Mouse (Mus musculus) CH12.LX (cell line): Measurements from ENCODE around the gene Nell1. TPM values are rescaled to one million over a fixed set of nuclear protein-coding genes. Genes with fewer than 3 reads are reported as not detected.

Experiments
- DNase-seq: peaks from one replicate; pipeline ENCODE4 v3.0.0-alpha.2; 2013; ENCODE audit errors: extremely low read depth
- H3K27ac ChIP-seq: 2 replicates; pipeline ENCODE4 v1.5.1; 2012; ENCODE audit warnings: low read depth, mild to moderate bottlenecking, control low read depth, moderate library complexity; ENCODE audit not compliant: insufficient read depth
- H3K27me3 ChIP-seq: replicated peaks from 2 replicates; pipeline ENCODE3; 2012; ENCODE audit warnings: inconsistent platforms
- H3K36me3 ChIP-seq, 2 experiments: replicated peaks in 1 of 2; 2 replicates each; pipeline versions ENCODE3 to v1.6.1; 2012; ENCODE audit warnings: inconsistent platforms in 1 of 2, low read length in 1 of 2, mild to moderate bottlenecking in 1 of 2, mixed read lengths in 1 of 2, moderate library complexity in 1 of 2; ENCODE audit not compliant: control insufficient read depth in 1 of 2, insufficient read depth in 1 of 2
- H3K4me1 ChIP-seq, 2 experiments: 2 replicates each; pipeline ENCODE4 v1.6.1; 2012; ENCODE audit warnings: inconsistent platforms in 1 of 2, moderate library complexity in 1 of 2; ENCODE audit not compliant: insufficient read depth in 2 of 2, control insufficient read depth in 1 of 2
- H3K4me2 ChIP-seq: 2 replicates; pipeline ENCODE4 v1.6.1; 2012; ENCODE audit warnings: low read depth, mild to moderate bottlenecking, control low read depth; ENCODE audit not compliant: poor library complexity, insufficient read depth, severe bottlenecking
- H3K4me3 ChIP-seq, 3 experiments: fragments of 150-350 bp in 1 of 3; sonication (generic) in 1 of 3; replicated peaks in 1 of 3; 2 replicates each; pipeline versions ENCODE3 to v1.5.1; 2011 to 2012; ENCODE audit warnings: low read depth in 2 of 3, low read length in 2 of 3, mild to moderate bottlenecking in 2 of 3, moderate library complexity in 2 of 3, control low read depth in 1 of 3, improper control_type of control experiment in 1 of 3, inconsistent platforms in 1 of 3, mixed read lengths in 1 of 3; ENCODE audit not compliant: poor library complexity in 1 of 3
- H3K79me2 ChIP-seq: replicated peaks from 2 replicates; pipeline ENCODE4 v1.6.1; 2012; ENCODE audit warnings: mild to moderate bottlenecking, moderate library complexity; ENCODE audit not compliant: control insufficient read depth, poor library complexity, insufficient read depth, severe bottlenecking; ENCODE audit errors: extremely low read depth
- H3K9ac ChIP-seq: 2 replicates; pipeline ENCODE4 v1.6.1; 2012; ENCODE audit warnings: low read depth, mild to moderate bottlenecking, control low read depth, moderate library complexity; ENCODE audit not compliant: insufficient read depth
- H3K9me3 ChIP-seq: replicated peaks from 2 replicates; pipeline ENCODE3; 2012; ENCODE audit warnings: low read length, inconsistent platforms, mixed read lengths
- BHLHE40 ChIP-seq: IDR thresholded peaks from 2 replicates; pipeline ENCODE4 v1.6.1; 2011; ENCODE audit warnings: mild to moderate bottlenecking, low read depth, low read length, improper control_type of control experiment
- E2F4 ChIP-seq: IDR thresholded peaks from 2 replicates; pipeline ENCODE4 v1.6.1; 2011; ENCODE audit warnings: low read depth, low read length, improper control_type of control experiment; ENCODE audit not compliant: insufficient replicate concordance
- ELF1 ChIP-seq: IDR thresholded peaks from 2 replicates; pipeline ENCODE4 v1.6.1; 2014; ENCODE audit warnings: low read depth, mild to moderate bottlenecking, inconsistent platforms, low read length, improper control_type of control experiment
- EP300 ChIP-seq: IDR thresholded peaks from 2 replicates; pipeline ENCODE4 v1.6.1; 2011; ENCODE audit warnings: low read length, improper control_type of control experiment
- JUN ChIP-seq: IDR thresholded peaks from 2 replicates; pipeline ENCODE4 v1.6.1; 2011; ENCODE audit warnings: low read depth, mild to moderate bottlenecking, low read length, improper control_type of control experiment, moderate library complexity; ENCODE audit not compliant: insufficient read depth
- MAFK ChIP-seq: IDR thresholded peaks from 2 replicates; pipeline ENCODE4 v1.6.1; 2011; ENCODE audit warnings: low read length, improper control_type of control experiment; ENCODE audit not compliant: insufficient replicate concordance
- MEF2A ChIP-seq: IDR thresholded peaks from 2 replicates; pipeline ENCODE4 v1.6.1; 2014; ENCODE audit warnings: low read depth, mild to moderate bottlenecking, inconsistent platforms, low read length, improper control_type of control experiment, borderline replicate concordance
- MXI1 ChIP-seq: IDR thresholded peaks from 2 replicates; pipeline ENCODE4 v1.6.1; 2011; ENCODE audit warnings: mild to moderate bottlenecking, low read depth, low read length, improper control_type of control experiment
- MYC ChIP-seq: IDR thresholded peaks from 2 replicates; pipeline ENCODE4 v1.6.1; 2011; ENCODE audit warnings: low read depth, mild to moderate bottlenecking, improper control_type of control experiment, low read length
- NELFE ChIP-seq: IDR thresholded peaks from 2 replicates; pipeline ENCODE4 v1.6.1; 2011; ENCODE audit warnings: low read depth, low read length, improper control_type of control experiment
- POLR2A ChIP-seq: IDR thresholded peaks from 2 replicates; pipeline ENCODE4 v1.6.1; 2011; ENCODE audit warnings: low read depth, mild to moderate bottlenecking, improper control_type of control experiment, low read length
- RCOR1 ChIP-seq: conservative IDR thresholded peaks from 2 replicates; pipeline ENCODE4 v1.6.1; 2012; ENCODE audit warnings: low read depth, mild to moderate bottlenecking, inconsistent platforms, low read length, improper control_type of control experiment
- SIN3A ChIP-seq: IDR thresholded peaks from 2 replicates; pipeline ENCODE4 v1.6.1; 2012; ENCODE audit warnings: low read length, improper control_type of control experiment, inconsistent platforms
- TBP ChIP-seq: conservative IDR thresholded peaks from 2 replicates; pipeline ENCODE4 v1.6.1; 2011; ENCODE audit warnings: low read depth, low read length, improper control_type of control experiment
- TCF12 ChIP-seq: IDR thresholded peaks from 2 replicates; pipeline ENCODE4 v1.6.1; 2014; ENCODE audit warnings: low read depth, mild to moderate bottlenecking, inconsistent platforms, low read length, improper control_type of control experiment
- USF1 ChIP-seq: IDR thresholded peaks from 2 replicates; pipeline ENCODE4 v1.6.1; 2014; ENCODE audit warnings: low read depth, mild to moderate bottlenecking, inconsistent platforms, low read length, improper control_type of control experiment
- USF2 ChIP-seq: conservative IDR thresholded peaks from 2 replicates; pipeline ENCODE4 v1.6.1; 2011; ENCODE audit warnings: low read depth, low read length, improper control_type of control experiment
- dilution Hi-C: fragments of 300-500 bp; cut with MboI; formaldehyde crosslinking; loops from 2 replicates; pipeline ENCODE4 v1.14.3; 2020; ENCODE audit warnings: low sequenced_read_pairs; ENCODE audit not compliant: extremely low pct_unique_long_range_greater_than_20kb, extremely low pct_ligation_motif_present
- in situ Hi-C: fragments of 300-500 bp; cut with MboI; formaldehyde crosslinking; loops from 3 replicates; pipeline ENCODE4 v1.14.3; 2019; ENCODE audit warnings: low sequenced_read_pairs, low pct_ligation_motif_present, low pct_unique_long_range_greater_than_20kb, mixed read lengths
- polyA plus RNA-seq: library from polyadenylated mRNA; unstranded; fragments of >175 nt; gene quantifications from 2 replicates; pipeline ENCODE4 v1.2.1, GENCODE M21; 2012; ENCODE audit warnings: low read depth; ENCODE audit not compliant: insufficient read length
- total RNA-seq, 2 experiments: library from RNA; depleted of rRNA; stranded (reverse); fragments of 300-350 nt in 1 of 2; fragments of >200 nt in 1 of 2; gene quantifications; 2 replicates each; pipeline ENCODE4 v1.2.3; 2012 to 2014

Gene Nell1
- total and polyA plus RNA-seq, 3 experiments, result not detected

DNA sequence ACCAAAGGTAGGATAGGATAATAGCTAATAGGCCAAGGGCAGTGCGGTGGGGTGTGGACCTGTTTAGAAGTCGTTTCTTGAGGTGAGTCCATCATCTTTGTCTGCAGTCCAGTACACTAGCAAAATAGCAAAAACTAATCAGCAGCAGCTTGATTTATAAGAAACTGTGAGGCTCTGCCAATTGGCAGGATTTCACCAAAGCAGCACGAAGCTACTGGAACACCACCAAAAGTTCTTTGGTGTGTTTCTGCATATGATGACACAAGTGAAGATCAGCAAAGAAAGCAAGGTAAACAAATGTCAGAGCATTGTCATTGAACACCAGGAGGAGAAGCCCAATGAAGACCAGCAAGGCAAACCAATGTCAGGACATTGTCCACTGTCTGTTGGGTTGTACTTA is 542.0 kb downstream of the Nell1 start:
- H3K4me2 ChIP-seq, result no peak overlapping the region
- dilution Hi-C loops (no loop called here), in situ Hi-C loops (no loop called here)
- no peaks in the 10 kb centered on the region for H3K4me1 ChIP-seq
- TF ChIP-seq EP300 (no peak), RCOR1 (no peak), MEF2A (no peak), NELFE (no peak), POLR2A (no peak), MAFK (no peak), MYC (no peak), JUN (no peak), ELF1 (no peak), BHLHE40 (no peak)
- H3K79me2 ChIP-seq, result no peaks in the 10 kb centered on the region
- peaks cover 42% of the 10 kb centered on the region for H3K9me3 ChIP-seq
- H3K36me3 ChIP-seq, result no peaks in the 10 kb centered on the region
- H3K27ac ChIP-seq, result no peak overlapping the region
- no peaks in the 10 kb centered on the region for H3K27me3 ChIP-seq
- no peak overlapping the region for H3K9ac ChIP-seq
- no peak overlapping the region for H3K4me3 ChIP-seq
- no peak for DNase-seq

DNA sequence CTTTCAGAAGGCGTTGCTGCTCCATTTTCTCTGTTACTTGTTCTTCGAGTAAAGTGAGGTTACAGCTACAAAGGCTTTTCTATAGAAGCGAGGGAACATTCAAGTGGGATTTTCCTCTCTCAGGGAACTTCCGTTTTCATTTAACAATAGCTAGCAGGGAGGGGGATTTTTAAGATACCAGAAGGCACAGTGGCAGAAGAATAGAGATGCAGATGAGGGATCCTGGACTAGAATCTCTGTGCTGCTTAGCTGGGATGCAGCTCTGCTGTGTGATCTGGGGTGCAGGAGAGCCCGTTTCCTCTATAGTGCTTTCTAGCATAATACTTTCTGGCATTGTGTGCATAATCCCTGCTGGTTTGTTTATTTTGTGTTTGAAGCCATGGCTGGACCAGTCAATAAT is 568.7 kb downstream of the Nell1 start:
- Histone ChIP-seq H3K4me2 (no peak overlapping the region), H3K4me1 (no peaks in the 10 kb centered on the region), H3K27ac (no peak overlapping the region), H3K79me2 (no peaks in the 10 kb centered on the region), H3K4me3 (no peak overlapping the region), H3K36me3 (no peaks in the 10 kb centered on the region), H3K9me3 (peaks cover 52% of the 10 kb centered on the region), H3K9ac (no peak overlapping the region), H3K27me3 (no peaks in the 10 kb centered on the region)
- dilution Hi-C loops, result no loop called here
- TF ChIP-seq SIN3A (no peak), TBP (no peak), RCOR1 (no peak)
- in situ Hi-C loops, result no loop called here
- no peak for DNase-seq

DNA sequence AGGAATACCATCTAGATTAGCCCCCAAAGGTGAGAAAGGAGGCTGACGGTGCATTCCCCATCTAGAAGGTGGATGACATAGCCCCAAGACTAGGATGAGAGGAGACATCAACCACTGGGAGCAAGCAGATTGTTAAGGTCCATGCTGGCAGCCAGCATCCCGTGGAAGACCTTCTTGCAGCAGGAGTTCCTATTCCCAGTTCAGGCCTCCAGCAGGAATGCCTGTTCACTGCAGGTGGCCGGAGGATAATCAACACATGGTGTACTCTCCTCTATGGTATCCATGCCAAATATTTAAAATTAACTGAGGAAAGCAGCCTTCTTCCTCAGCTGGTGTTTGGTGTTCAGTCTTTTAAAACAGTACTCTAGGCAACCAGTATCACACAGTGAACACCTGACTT is 574.9 kb downstream of the Nell1 start:
- Histone ChIP-seq H3K27me3 (no peaks in the 10 kb centered on the region), H3K4me3 (no peak overlapping the region), H3K9ac (no peak overlapping the region), H3K4me1 (no peaks in the 10 kb centered on the region), H3K4me2 (no peak overlapping the region), H3K9me3 (peaks cover 50% of the 10 kb centered on the region), H3K36me3 (no peaks in the 10 kb centered on the region), H3K79me2 (no peaks in the 10 kb centered on the region), H3K27ac (no peak overlapping the region)
- dilution Hi-C loops (no loop called here), in situ Hi-C loops (no loop called here)
- no peak for TF ChIP-seq EP300
- TF ChIP-seq TCF12, result no peak
- no peak for TF ChIP-seq MXI1
- TF ChIP-seq E2F4, result no peak
- TF ChIP-seq USF1, result no peak
- TF ChIP-seq USF2, result no peak
- no peak for TF ChIP-seq SIN3A
- TF ChIP-seq MAFK, result no peak
- no peak for TF ChIP-seq TBP
- no peak for DNase-seq
